Mouse (Mus musculus): ENCODE measurements around the gene Exosc5. TPM values are rescaled to one million over a fixed set of nuclear protein-coding genes. Genes with fewer than 3 reads are reported as not detected.
A peak's percentile ranks its signal among the peaks of the same experiment; 100 is the strongest.

The Exosc5 gene
- polyA plus RNA-seq (2011; ENCODE audit: insufficient read length, low read depth, missing spikeins), result 21.6 and 25.3 TPM in 2 replicates

- Histone ChIP-seq H3K4me3 (ENCODE audit: insufficient read depth, low read length) (peak within 1 kb of the TSS; percentile 66), H3K27ac (ENCODE audit: insufficient read depth, low read length) (peak within 1 kb of the TSS; percentile 59), H3K4me1 (ENCODE audit: control insufficient read depth, insufficient read depth, low read length) (no peaks in the 10 kb centered on the region)
- no peak for TF ChIP-seq CTCF (IDR thresholded peaks at IDR 0.05; ENCODE audit: borderline replicate concordance, insufficient read depth, low read length)
- TF ChIP-seq POLR2A (IDR thresholded peaks at IDR 0.05; ENCODE audit: low read depth, low read length), result peak; percentile 84
These were observed at the start of gene Exosc5, which contains the start of gene Bckdha for GRCm38 (mm10) chr7:25658657-25659472. TSS of gene Exosc5 (plus strand) at chr7:25659164. TSS of gene Bckdha (minus strand) at chr7:25658981.

GRCm38 (mm10) chr7:25610056-25610455 is 48.9 kb upstream of the Exosc5 start:
- TF ChIP-seq CTCF (IDR thresholded peaks at IDR 0.05; ENCODE audit: borderline replicate concordance, insufficient read depth, low read length) (no peak), POLR2A (IDR thresholded peaks at IDR 0.05; ENCODE audit: low read depth, low read length) (no peak)
- Histone ChIP-seq H3K27ac (ENCODE audit: insufficient read depth, low read length) (no peak overlapping the region), H3K4me1 (ENCODE audit: control insufficient read depth, insufficient read depth, low read length) (no peaks in the 10 kb centered on the region), H3K4me3 (ENCODE audit: insufficient read depth, low read length) (no peak overlapping the region)

- no peaks in the 10 kb centered on the region for H3K4me1 ChIP-seq (ENCODE audit: control insufficient read depth, insufficient read depth, low read length)
- TF ChIP-seq POLR2A (IDR thresholded peaks at IDR 0.05; ENCODE audit: low read depth, low read length) (no peak), CTCF (IDR thresholded peaks at IDR 0.05; ENCODE audit: borderline replicate concordance, insufficient read depth, low read length) (no peak)
- no peak overlapping the region for H3K27ac ChIP-seq (ENCODE audit: insufficient read depth, low read length)
- H3K4me3 ChIP-seq (ENCODE audit: insufficient read depth, low read length), result no peak overlapping the region
These were observed 47.5 kb upstream of the Exosc5 start for GRCm38 (mm10) chr7:25611501-25611900.

GRCm38 (mm10) chr7:25614086-25614485 is 44.9 kb upstream of the Exosc5 start:
- Histone ChIP-seq H3K4me3 (ENCODE audit: insufficient read depth, low read length) (no peak overlapping the region), H3K4me1 (ENCODE audit: control insufficient read depth, insufficient read depth, low read length) (no peaks in the 10 kb centered on the region), H3K27ac (ENCODE audit: insufficient read depth, low read length) (no peak overlapping the region)
- TF ChIP-seq POLR2A (IDR thresholded peaks at IDR 0.05; ENCODE audit: low read depth, low read length) (no peak), CTCF (IDR thresholded peaks at IDR 0.05; ENCODE audit: borderline replicate concordance, insufficient read depth, low read length) (no peak)

GRCm38 (mm10) chr7:25614831-25615705 is 43.9 kb upstream of the Exosc5 start:
- TF ChIP-seq CTCF (IDR thresholded peaks at IDR 0.05; ENCODE audit: borderline replicate concordance, insufficient read depth, low read length), result no peak
- TF ChIP-seq POLR2A (IDR thresholded peaks at IDR 0.05; ENCODE audit: low read depth, low read length), result no peak
- H3K4me1 ChIP-seq (ENCODE audit: control insufficient read depth, insufficient read depth, low read length), result no peaks in the 10 kb centered on the region

GRCm38 (mm10) chr7:25615706-25616011 is 43.3 kb upstream of the Exosc5 start, which contains the start of gene Erich4:
TSS of gene Erich4 (minus strand) at chr7:25615892.
- Histone ChIP-seq H3K4me3 (ENCODE audit: insufficient read depth, low read length) (no peak within 1 kb of the TSS), H3K27ac (ENCODE audit: insufficient read depth, low read length) (no peak within 1 kb of the TSS), H3K4me1 (ENCODE audit: control insufficient read depth, insufficient read depth, low read length) (no peaks in the 10 kb centered on the region)
- TF ChIP-seq POLR2A (IDR thresholded peaks at IDR 0.05; ENCODE audit: low read depth, low read length) (no peak), CTCF (IDR thresholded peaks at IDR 0.05; ENCODE audit: borderline replicate concordance, insufficient read depth, low read length) (no peak)

More at GRCm38 (mm10) chr7:25614831-25615705, 43.9 kb upstream of the Exosc5 start:
- H3K27ac ChIP-seq (ENCODE audit: insufficient read depth, low read length), result no peak overlapping the region
- no peak overlapping the region for H3K4me3 ChIP-seq (ENCODE audit: insufficient read depth, low read length)

- Histone ChIP-seq H3K27ac (ENCODE audit: insufficient read depth, low read length) (no peak overlapping the region), H3K4me3 (ENCODE audit: insufficient read depth, low read length) (no peak overlapping the region), H3K4me1 (ENCODE audit: control insufficient read depth, insufficient read depth, low read length) (no peaks in the 10 kb centered on the region)
- TF ChIP-seq CTCF (IDR thresholded peaks at IDR 0.05; ENCODE audit: borderline replicate concordance, insufficient read depth, low read length) (no peak), POLR2A (IDR thresholded peaks at IDR 0.05; ENCODE audit: low read depth, low read length) (no peak)
These were observed 41.4 kb upstream of the Exosc5 start for GRCm38 (mm10) chr7:25617376-25618160.

GRCm38 (mm10) chr7:25618865-25619721 is 39.9 kb upstream of the Exosc5 start, which contains the start of gene Dmac2:
TSS of gene Dmac2 (plus strand) at chr7:25619414.
- TF ChIP-seq POLR2A (IDR thresholded peaks at IDR 0.05; ENCODE audit: low read depth, low read length) (peak; percentile 73), CTCF (IDR thresholded peaks at IDR 0.05; ENCODE audit: borderline replicate concordance, insufficient read depth, low read length) (no peak)
- peak within 1 kb of the TSS; percentile 99 for H3K4me3 ChIP-seq (ENCODE audit: insufficient read depth, low read length)
- H3K27ac ChIP-seq (ENCODE audit: insufficient read depth, low read length), result no peak within 1 kb of the TSS

More at GRCm38 (mm10) chr7:25618865-25619721, 39.9 kb upstream of the Exosc5 start, which contains the start of gene Dmac2:
- no peaks in the 10 kb centered on the region for H3K4me1 ChIP-seq (ENCODE audit: control insufficient read depth, insufficient read depth, low read length)
